Comparison of ENCODE assay signal across 17 mouse cellular contexts in the genomic region with DNA sequence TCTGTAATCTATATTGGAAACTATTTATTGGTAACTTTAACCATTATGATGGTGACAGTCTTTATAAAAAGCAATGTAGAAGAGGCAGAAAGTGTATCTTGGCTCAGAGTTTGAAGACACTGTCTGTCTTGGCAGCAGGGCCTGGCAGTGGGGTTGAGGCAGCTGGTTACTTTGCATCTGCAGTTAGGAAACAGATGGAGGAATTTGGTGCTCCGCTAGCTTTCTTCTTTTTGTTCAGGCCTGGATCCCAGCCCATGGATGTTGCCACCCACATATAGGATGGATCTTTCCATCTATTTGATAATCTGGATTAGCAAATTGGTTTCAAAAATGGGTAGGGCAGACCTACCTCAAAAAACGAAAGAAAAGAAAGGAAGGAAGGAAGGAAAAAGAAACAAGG. TPM values are rescaled to one million over a fixed set of nuclear protein-coding genes. Genes with fewer than 3 reads are reported as not detected.
DNase-seq lines count a peak whose midpoint lies in the region; ATAC-seq lines count a peak whose summit lies in the region.
"Had no signal": no experiment of that assay in that cellular context is flagged by ENCODE, and none has a peak within 500 bp of the region (broad histone marks: within the 10 kb centered on the region; RNA-seq: fewer than 3 reads in every experiment).

No protein-coding gene starts in this region.

- intact Hi-C loops in left cerebral cortex, postnatal 10 days (cut with DNase I): no loop called here

- no peak overlapping the region for H3K4me2 ChIP-seq in midbrain, embryonic 11.5 days
- no peak overlapping the region for H3K4me2 ChIP-seq in midbrain, embryonic 15.5 days
- H3K4me2 ChIP-seq in kidney, embryonic 16.5 days (replicated peaks; ENCODE audit: low read depth, low read length): no peak overlapping the region
- H3K4me2 ChIP-seq: liver, embryonic 13.5 days; midbrain, embryonic 12.5 days had no signal

- peaks cover 22% of the 10 kb centered on the region for H3K36me3 ChIP-seq in midbrain, embryonic 11.5 days (ENCODE audit: control insufficient read depth, insufficient read depth, low read length)
- peaks cover 74% of the 10 kb centered on the region for H3K36me3 ChIP-seq in midbrain, embryonic 15.5 days (replicated peaks)
- H3K36me3 ChIP-seq in kidney, embryonic 16.5 days (ENCODE audit: insufficient read depth, low read length): peaks cover 70% of the 10 kb centered on the region

- H3K27ac ChIP-seq in midbrain, embryonic 11.5 days (ENCODE audit: low read depth, low read length): no peak overlapping the region
- H3K27ac ChIP-seq in midbrain, embryonic 15.5 days: no peak overlapping the region
- H3K27ac ChIP-seq in kidney, embryonic 16.5 days (ENCODE audit: low read length): no peak overlapping the region
- H3K27ac ChIP-seq: gastrocnemius, adult 2 months; hindbrain, postnatal 0 days; liver, embryonic 13.5 days; midbrain, embryonic 12.5 days had no signal

- ATAC-seq in midbrain, embryonic 11.5 days (ENCODE audit: low FRiP score): no peak
- no peak for ATAC-seq in midbrain, embryonic 15.5 days (replicated peaks)
- ATAC-seq in kidney, embryonic 16.5 days (ENCODE audit: low FRiP score, low TSS enrichment): no peak
- ATAC-seq in megakaryocyte-erythroid progenitor cell, adult 5-6 weeks (replicated peaks; ENCODE audit: low FRiP score, low TSS enrichment, poor library complexity, severe bottlenecking): no peak
- ATAC-seq: hindbrain, postnatal 0 days had no signal

- H3K9me3 ChIP-seq in midbrain, embryonic 11.5 days (ENCODE audit: control insufficient read depth, low read length): no peaks in the 10 kb centered on the region
- H3K9me3 ChIP-seq in midbrain, embryonic 15.5 days: no peaks in the 10 kb centered on the region
- no peaks in the 10 kb centered on the region for H3K9me3 ChIP-seq in kidney, embryonic 16.5 days (ENCODE audit: low read length)
- H3K9me3 ChIP-seq: liver, embryonic 13.5 days; midbrain, embryonic 12.5 days had no signal

- WGBS in midbrain, embryonic 11.5 days: 81% methylated on average over 2 of the region's 2 CpGs
- 81% methylated on average over 2 of the region's 2 CpGs for WGBS in midbrain, embryonic 15.5 days
- WGBS in kidney, embryonic 16.5 days: 88% methylated on average over 2 of the region's 2 CpGs

- no peak overlapping the region for H3K4me3 ChIP-seq in midbrain, embryonic 11.5 days (ENCODE audit: low read depth, low read length)
- H3K4me3 ChIP-seq in midbrain, embryonic 15.5 days: no peak overlapping the region
- no peak overlapping the region for H3K4me3 ChIP-seq in kidney, embryonic 16.5 days (ENCODE audit: low read length)
- H3K4me3 ChIP-seq: gastrocnemius, adult 2 months; liver, embryonic 13.5 days; midbrain, embryonic 12.5 days had no signal

- no peaks in the 10 kb centered on the region for H3K4me1 ChIP-seq in midbrain, embryonic 11.5 days (ENCODE audit: control insufficient read depth, insufficient read depth, low read length)
- H3K4me1 ChIP-seq in midbrain, embryonic 15.5 days: no peaks in the 10 kb centered on the region
- H3K4me1 ChIP-seq in kidney, embryonic 16.5 days (ENCODE audit: insufficient read depth, low read length): no peaks in the 10 kb centered on the region
- H3K4me1 ChIP-seq: liver, embryonic 13.5 days; midbrain, embryonic 12.5 days had no signal

- peak; percentile 39 for DNase-seq in midbrain, embryonic 11.5 days (ENCODE audit: low spot score, missing footprints)
- DNase-seq in layer of hippocampus, adult 8-10 months (ENCODE audit: low spot score in 2 of 2): peak; percentile 60 to 76
- peak; percentile 35 to 39 for DNase-seq in left cerebral cortex, postnatal 10 days (ENCODE audit: extremely low spot score in 1 of 2, low spot score in 2 of 2)
- peak; percentile 79 for DNase-seq in telencephalon, adult 2 months (ENCODE audit: low read depth, low spot score)
- DNase-seq: adrenal gland, postnatal 14 days; cerebellum, adult 11-12 months; gastrocnemius, adult 2 months; heart, postnatal 14 days; kidney, adult 8-10 months; liver, embryonic 13.5 days; lung, postnatal 10 days had no signal

- no peak overlapping the region for H3K9ac ChIP-seq in midbrain, embryonic 11.5 days (ENCODE audit: low read length)
- no peak overlapping the region for H3K9ac ChIP-seq in midbrain, embryonic 15.5 days
- no peak overlapping the region for H3K9ac ChIP-seq in kidney, embryonic 16.5 days (replicated peaks; ENCODE audit: low read length)
- H3K9ac ChIP-seq: liver, embryonic 13.5 days; midbrain, embryonic 12.5 days had no signal

- H3K27me3 ChIP-seq in midbrain, embryonic 11.5 days (ENCODE audit: control insufficient read depth, insufficient read depth, low read length): no peaks in the 10 kb centered on the region
- no peaks in the 10 kb centered on the region for H3K27me3 ChIP-seq in midbrain, embryonic 15.5 days (replicated peaks)
- H3K27me3 ChIP-seq in kidney, embryonic 16.5 days (ENCODE audit: insufficient read depth, low read length): no peaks in the 10 kb centered on the region
- H3K27me3 ChIP-seq: liver, embryonic 13.5 days; midbrain, embryonic 12.5 days had no signal

RNA-seq across cellular contexts. Expression of a gene that starts 12.9 kb away (rescaled TPM):
- polyA plus RNA-seq in midbrain, embryonic 11.5 days (2014; fragmentation: Nextera tagmentation; extraction: Ambion mirVana): 201 and 211 TPM in 2 replicates
- polyA plus RNA-seq in midbrain, embryonic 15.5 days (2015; fragmentation: Nextera tagmentation; extraction: Ambion mirVana): 204 and 212 TPM in 2 replicates
- 100 to 1,000 TPM; 237 to 257 (median 241) TPM for total RNA-seq in layer of hippocampus, adult 8-10 months (2022)
- 100 to 1,000 TPM; 234 to 247 TPM for total RNA-seq in left cerebral cortex, postnatal 10 days (2021)
- 261 and 273 TPM in 2 replicates for polyA plus RNA-seq in kidney, embryonic 16.5 days (2015; fragmentation: Nextera tagmentation; extraction: Ambion mirVana)
- 207 and 215 TPM in 2 replicates for total RNA-seq in megakaryocyte-erythroid progenitor cell, adult 5-6 weeks (2014; fragmentation: Nextera tagmentation)
- total RNA-seq in megakaryocyte-erythroid progenitor cell, adult 5-6 weeks (2017): 222 and 233 TPM in 2 replicates

RNA-seq across cellular contexts. Expression of a gene that starts 22.3 kb away (rescaled TPM):
- 0.38 and 0.39 TPM in 2 replicates for polyA plus RNA-seq in midbrain, embryonic 11.5 days (2014; fragmentation: Nextera tagmentation; extraction: Ambion mirVana)
- 0.34 and 0.54 TPM in 2 replicates for polyA plus RNA-seq in midbrain, embryonic 15.5 days (2015; fragmentation: Nextera tagmentation; extraction: Ambion mirVana)
- under 1 TPM in 1 of 4 experiments, not detected in 3; 0.31 TPM for total RNA-seq in layer of hippocampus, adult 8-10 months (2022)
- not detected for total RNA-seq in left cerebral cortex, postnatal 10 days (2021)
- polyA plus RNA-seq in kidney, embryonic 16.5 days (2015; fragmentation: Nextera tagmentation; extraction: Ambion mirVana): 0.49 and 0.51 TPM in 2 replicates
- total RNA-seq in megakaryocyte-erythroid progenitor cell, adult 5-6 weeks (2014; fragmentation: Nextera tagmentation): not detected in 2 replicates
- not detected in 2 replicates for total RNA-seq in megakaryocyte-erythroid progenitor cell, adult 5-6 weeks (2017)
- total RNA-seq: adrenal gland, postnatal 14 days; gastrocnemius, adult 2 months; heart, adult 8-10 months; heart, postnatal 14 days had no signal

RNA-seq across cellular contexts. Expression of a gene that starts 29.6 kb away (rescaled TPM):
- polyA plus RNA-seq in midbrain, embryonic 11.5 days (2014; fragmentation: Nextera tagmentation; extraction: Ambion mirVana): 12.5 and 15.0 TPM in 2 replicates
- polyA plus RNA-seq in midbrain, embryonic 15.5 days (2015; fragmentation: Nextera tagmentation; extraction: Ambion mirVana): 12.3 and 14.9 TPM in 2 replicates
- total RNA-seq in layer of hippocampus, adult 8-10 months (2022): 10 to 100 TPM; 76.4 to 84.5 (median 78.2) TPM
- 10 to 100 TPM; 56.3 to 66.2 TPM for total RNA-seq in left cerebral cortex, postnatal 10 days (2021)
- polyA plus RNA-seq in kidney, embryonic 16.5 days (2015; fragmentation: Nextera tagmentation; extraction: Ambion mirVana): 8.2 and 10.1 TPM in 2 replicates
- total RNA-seq in megakaryocyte-erythroid progenitor cell, adult 5-6 weeks (2014; fragmentation: Nextera tagmentation): 31.7 and 38.8 TPM in 2 replicates
- total RNA-seq in megakaryocyte-erythroid progenitor cell, adult 5-6 weeks (2017): 15.4 and 42.1 TPM in 2 replicates
